Mouse (Mus musculus) naive thymus-derived CD4-positive, alpha-beta T cell, adult 2 months (primary cell): ENCODE results near the gene Bean1.
A peak's percentile ranks its signal among the peaks of the same experiment; 100 is the strongest.

Experiments
- DNase-seq: peaks from one replicate; pipeline ENCODE4 v3.0.0-alpha.2; 2011; ENCODE audit warnings: low read depth

Gene Bean1

DNA sequence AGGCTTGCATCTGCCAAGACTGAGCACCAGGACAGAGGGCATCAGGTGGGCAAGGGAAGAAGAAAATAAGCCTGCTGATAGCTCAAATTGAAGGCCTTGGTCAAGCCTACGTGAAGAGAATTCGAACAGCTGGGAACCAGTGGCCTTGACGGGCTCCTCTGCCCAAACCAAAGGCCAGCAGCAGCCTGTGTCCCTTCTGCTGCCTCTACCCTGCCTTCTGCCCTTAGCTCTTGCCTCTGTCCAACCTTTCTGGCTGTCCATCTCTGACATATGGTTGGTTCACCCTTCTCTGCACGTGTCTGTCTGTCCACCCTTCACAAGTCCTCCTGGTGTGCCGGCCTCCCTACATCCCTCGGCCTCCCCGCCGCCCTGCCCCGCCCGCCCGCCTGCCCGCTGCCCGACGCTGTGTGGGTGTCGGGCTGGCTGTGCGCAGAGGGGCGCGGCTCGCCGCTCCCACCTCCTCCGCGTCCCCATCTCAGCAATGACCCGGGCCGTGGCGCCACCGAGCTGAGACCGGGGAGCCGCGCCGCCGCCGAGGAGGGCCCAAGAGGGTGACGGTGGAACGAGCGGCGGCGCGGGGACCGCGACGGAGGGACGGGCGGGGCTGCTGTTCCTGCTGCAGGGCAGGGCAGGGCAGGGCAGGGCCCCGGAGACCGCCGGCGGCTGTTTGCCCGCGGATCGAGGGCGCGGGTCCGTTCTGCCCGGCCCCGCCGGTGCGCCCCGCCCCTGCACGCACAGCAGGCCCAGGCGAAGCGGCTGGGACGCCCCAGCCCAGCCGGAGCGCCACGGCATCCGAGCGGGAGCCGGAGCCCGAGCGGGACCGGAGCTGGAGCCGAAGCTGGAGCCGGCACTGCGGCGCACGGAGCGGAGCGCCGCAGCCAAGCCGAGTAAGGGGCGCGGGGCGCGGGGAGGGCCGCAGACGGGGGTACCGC is at the start of gene Bean1:
TSS of gene Bean1 (plus strand) at position 325 of the 932 bp plus-strand sequence.
- no peak for DNase-seq

- no peak for DNase-seq
These were observed 48.4 kb upstream of the Bean1 start for GRCm38 (mm10) chr8:104121640-104122416.

GRCm38 (mm10) chr8:104123080-104123657 is 47.1 kb upstream of the Bean1 start:
- DNase-seq: no peak

- DNase-seq: no peak
These were observed 45.7 kb upstream of the Bean1 start for GRCm38 (mm10) chr8:104124534-104124933.

DNA sequence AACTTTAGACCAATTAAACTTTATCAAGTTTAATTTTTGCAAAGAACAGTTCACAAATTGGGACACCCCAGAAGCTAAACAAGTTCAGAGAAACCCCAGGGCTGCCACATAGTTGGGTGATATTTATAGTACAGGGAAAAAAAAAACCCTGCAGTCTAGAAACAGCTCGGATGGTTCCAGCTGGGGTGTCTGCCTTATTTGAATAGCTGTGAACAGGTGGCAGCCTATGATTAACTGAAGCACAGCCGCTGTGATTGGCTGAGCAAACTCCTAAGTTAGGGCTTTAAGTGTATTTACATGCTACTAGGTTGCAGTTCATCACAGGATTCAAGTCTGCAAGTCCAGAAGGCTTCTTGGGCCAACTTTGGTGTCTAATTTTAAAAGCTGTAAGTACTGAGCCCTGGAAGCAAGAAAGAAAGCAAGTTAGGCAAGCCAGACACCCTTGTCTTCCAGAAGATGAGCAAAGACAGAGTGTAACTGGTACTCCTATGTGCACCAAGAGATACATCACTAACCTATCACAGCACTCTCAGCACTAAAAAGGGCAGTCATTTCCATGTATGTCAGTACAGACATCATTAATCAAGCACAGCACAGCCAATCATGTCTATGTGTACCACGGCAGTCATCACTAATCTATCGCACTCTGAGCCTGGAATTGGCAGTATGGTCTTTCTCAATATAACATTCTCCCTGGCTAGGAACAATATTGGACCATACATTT is 42.9 kb upstream of the Bean1 start:
- no peak for DNase-seq

DNA sequence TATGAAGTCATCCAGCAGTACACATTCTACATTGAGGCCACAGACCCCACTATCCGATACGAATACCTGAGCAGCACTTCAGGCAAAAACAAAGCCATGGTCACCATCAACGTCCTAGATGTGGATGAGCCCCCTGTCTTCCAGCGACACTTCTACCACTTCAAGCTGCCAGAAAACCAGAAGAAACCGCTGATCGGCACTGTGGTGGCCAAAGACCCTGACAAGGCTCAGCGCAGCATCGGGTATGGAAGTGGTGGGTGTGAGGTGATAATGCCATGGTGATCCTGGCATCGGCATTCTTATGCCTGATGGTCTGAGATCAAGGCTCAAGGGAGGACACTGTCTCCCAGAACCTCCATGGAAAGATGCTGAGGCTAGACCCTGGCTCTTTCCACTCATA is 39.3 kb upstream of the Bean1 start:
- no peak for DNase-seq

- no peak for DNase-seq
These were observed 38.7 kb upstream of the Bean1 start for GRCm38 (mm10) chr8:104131414-104131975.

DNA sequence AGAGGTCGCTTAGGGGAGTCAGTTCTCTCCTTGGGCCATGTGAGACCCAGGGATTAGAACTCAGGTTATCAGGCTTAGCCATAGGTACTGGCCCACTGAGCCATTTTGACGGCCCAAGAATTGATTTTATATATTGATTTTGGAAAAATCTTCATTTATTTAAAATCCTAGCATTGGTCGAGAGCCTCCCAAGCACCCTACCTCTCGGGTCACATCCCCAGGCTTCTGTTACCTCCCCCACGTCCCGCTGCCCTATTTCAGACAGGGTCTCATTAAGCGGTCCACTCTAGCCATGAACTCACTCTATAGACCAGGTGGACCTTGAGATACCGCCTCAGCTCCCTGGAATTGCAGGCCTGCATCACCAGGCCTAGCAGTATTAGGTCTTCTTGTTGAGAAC is 35.7 kb upstream of the Bean1 start:
- DNase-seq: no peak

- peak; percentile 4 for DNase-seq
These were observed 34.0 kb upstream of the Bean1 start for GRCm38 (mm10) chr8:104136277-104136676.

GRCm38 (mm10) chr8:104137636-104138035 is 32.6 kb upstream of the Bean1 start:
- no peak for DNase-seq

DNA sequence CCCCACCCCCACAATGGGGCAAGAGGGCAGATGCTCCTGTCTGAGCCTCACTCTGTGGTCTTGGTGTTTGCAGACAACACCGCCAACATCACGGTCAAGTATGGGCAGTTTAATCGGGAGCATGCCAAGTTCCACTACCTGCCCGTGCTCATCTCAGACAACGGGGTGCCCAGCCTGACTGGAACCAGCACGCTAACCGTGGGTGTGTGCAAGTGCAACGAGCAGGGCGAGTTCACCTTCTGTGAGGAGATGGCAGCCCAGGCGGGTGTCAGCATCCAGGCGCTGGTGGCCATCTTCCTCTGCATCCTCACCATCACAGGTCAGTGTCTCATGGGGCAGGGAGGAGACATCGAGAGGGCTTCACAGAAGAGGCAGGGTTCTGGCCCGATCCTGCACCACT is 29.6 kb upstream of the Bean1 start:
- no peak for DNase-seq

DNA sequence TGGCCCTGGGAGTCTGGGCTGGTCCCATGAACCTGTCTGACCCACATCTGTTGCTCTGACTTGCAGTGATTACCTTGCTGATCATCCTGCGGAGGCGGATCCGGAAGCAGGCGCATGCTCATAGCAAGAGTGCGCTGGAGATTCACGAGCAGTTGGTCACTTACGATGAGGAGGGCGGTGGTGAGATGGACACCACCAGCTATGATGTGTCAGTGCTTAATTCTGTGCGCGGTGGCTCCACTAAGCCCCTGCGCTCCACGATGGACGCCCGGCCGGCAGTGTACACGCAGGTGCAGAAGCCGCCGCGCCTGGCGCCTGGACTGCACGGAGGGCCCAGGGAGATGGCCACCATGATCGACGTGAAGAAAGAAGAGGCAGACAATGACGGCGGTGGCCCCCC is 27.8 kb upstream of the Bean1 start:
- no peak for DNase-seq

DNA sequence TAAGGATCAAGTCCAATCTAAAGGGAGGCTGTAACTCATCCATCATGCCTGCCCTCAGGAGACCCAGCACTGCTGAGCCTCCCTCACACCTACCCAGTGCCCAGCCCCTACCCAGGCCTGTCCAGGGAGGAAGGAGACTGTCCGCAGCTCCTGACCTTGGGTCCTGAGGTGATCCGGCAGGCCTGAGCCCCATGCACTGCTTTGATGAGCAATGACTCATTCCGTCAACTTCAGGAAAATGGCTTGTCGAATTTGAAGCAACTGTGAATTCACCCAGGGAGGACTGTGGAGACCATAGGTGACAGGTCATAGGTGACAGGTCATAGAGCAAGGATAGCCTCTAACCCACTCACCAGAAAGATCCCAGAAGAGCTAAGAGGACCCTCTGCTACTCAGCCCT is 26.9 kb upstream of the Bean1 start:
- no peak for DNase-seq

DNA sequence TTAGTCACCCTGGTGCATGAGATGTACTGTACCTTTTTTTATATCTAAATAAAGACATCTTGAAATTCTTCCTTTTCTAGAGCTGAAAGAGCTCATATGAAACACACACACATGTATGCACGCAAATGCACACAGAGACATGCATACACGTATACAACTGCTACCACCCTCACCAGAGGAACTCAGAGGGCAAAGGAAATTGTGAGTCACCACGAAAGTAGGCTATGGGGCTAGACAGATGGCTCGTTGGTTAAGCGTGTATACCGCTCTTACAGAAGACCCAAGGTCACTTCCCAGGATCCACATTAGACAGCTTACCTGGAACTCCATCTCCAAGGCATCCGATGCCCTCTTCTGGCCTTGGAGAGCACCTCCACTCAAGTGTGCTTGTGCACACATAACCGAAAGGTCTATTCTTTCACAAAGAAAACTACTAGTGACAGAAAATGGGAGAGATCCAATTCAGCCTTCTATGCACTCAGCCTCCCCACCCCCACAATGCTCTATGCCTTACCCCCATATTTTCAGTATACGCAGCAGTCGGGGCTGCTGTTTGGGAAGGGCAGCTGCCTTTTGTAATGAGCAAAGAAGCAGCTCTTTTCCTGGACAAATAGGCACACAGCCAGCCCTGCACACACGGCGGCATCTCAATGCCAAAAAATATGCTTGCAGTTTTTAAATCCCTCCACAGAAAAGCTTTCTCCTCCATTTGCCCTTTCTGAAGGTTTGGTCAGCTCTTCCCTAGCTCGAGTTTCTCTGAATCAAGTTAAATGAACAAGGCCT is 25.6 kb upstream of the Bean1 start:
- DNase-seq: no peak

DNA sequence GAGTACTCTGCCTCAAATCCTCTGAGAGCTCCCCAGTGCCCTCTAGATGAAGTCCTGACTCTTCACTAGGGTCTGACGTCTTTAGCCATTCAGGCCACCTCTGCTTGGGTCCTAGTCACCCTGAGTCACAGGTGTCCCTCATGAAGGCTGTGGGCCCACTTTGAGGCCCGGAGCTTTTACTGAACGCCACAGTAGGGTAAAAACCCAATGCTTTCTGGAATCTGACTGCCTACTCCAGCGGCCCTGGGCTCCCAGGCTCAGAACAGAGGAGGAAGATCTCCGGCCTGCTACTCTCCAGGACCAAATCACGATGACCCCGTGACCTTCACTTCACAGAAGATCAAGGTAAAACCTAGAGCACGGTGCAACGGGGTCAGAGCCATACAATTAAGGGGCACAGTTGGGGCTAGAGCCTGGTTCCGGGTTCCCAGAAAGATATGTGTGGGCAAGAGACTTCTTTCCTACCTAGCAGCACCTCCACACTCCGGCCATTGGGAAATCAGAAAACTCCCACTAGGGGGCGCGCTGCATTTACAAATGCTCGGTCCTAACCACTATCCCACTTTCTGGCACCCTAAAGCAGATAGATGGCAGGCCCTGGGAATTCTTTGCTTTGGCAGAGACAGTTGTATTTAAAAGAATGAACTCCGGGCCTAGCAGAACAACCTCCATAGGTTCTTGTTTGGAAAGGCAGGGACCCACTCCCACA is 24.1 kb upstream of the Bean1 start:
- DNase-seq: peak; percentile 71

DNA sequence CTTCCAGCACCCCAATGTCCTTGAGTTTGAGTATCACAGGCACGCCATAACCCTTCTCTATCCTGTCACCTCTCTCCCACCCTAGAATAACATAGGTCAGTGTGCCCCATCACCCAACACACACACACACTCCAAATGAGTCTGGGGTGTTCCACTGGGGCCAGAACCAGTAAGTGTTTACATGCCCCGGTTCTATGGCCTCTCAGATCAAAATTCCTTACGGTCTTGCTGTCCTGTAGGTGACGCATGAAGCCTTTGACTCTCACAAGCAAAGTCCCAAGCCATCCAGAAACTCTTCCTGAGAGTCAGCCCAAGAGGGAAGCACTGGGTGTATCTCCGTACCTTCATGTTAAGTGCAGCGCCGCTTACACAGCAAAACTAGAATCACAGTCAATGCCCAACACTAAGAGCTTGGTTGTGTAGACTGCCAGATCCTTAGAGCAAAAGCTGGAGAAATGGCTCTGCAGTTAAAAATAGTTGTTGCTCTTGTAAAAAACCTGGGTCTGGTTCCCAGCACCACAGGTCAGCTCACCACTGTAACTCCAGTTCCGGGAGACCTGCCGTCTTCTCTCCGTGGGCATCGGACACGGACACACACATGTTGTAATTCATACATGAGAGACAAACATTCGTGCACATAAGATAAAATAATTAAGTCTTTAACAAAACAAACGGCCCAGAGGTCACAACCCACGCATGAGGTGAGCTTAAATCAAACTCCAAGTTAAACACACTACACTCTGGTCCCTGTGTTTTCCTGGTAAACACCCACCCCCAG is 23.3 kb upstream of the Bean1 start:
- no peak for DNase-seq

GRCm38 (mm10) chr8:104147947-104148346 is 22.3 kb upstream of the Bean1 start:
- DNase-seq: no peak

- no peak for DNase-seq
These were observed 9.5 kb upstream of the Bean1 start for GRCm38 (mm10) chr8:104160731-104161130.

GRCm38 (mm10) chr8:104169461-104169860 is 781 bp upstream of the Bean1 start:
- DNase-seq: no peak
